Mouse (Mus musculus) stomach, postnatal 0 days (tissue): ENCODE results near the gene Gmds. TPM values are rescaled to one million over a fixed set of nuclear protein-coding genes. Genes with fewer than 3 reads are reported as not detected.

Experiments
- ATAC-seq: fragments of 200-750 bp; cut with Nextera tagmentation; 2 replicates; pipeline ENCODE4 v1.8.0; 2017; ENCODE audit not compliant: low FRiP score, low TSS enrichment
- DNase-seq: peaks from one replicate; pipeline ENCODE4 v3.0.0-alpha.2; 2016; ENCODE audit warnings: low spot score
- H3K27ac ChIP-seq: fragments of 300-500 bp; sonication (generic); replicated peaks from 2 replicates; pipeline ENCODE4 v1.5.1; 2014; ENCODE audit warnings: mild to moderate bottlenecking, control low read depth
- H3K27me3 ChIP-seq: fragments of 300-500 bp; sonication (generic); 2 replicates; pipeline ENCODE4 v1.6.1; 2014; ENCODE audit warnings: low read length; ENCODE audit not compliant: control insufficient read depth, insufficient read depth
- H3K36me3 ChIP-seq: fragments of 300-500 bp; sonication (generic); 2 replicates; pipeline ENCODE4 v1.6.1; 2014; ENCODE audit warnings: low read length, mixed read lengths; ENCODE audit not compliant: control insufficient read depth, insufficient read depth
- H3K4me1 ChIP-seq: fragments of 300-500 bp; sonication (generic); replicated peaks from 2 replicates; pipeline ENCODE4 v1.6.1; 2014; ENCODE audit warnings: antibody characterized with exemption; ENCODE audit not compliant: control insufficient read depth, insufficient read depth
- H3K4me2 ChIP-seq: fragments of 300-500 bp; sonication (generic); replicated peaks from 2 replicates; pipeline ENCODE4 v1.6.1; 2014; ENCODE audit warnings: low read depth, mild to moderate bottlenecking, control low read depth, moderate library complexity
- H3K4me3 ChIP-seq: fragments of 300-500 bp; sonication (generic); 2 replicates; pipeline ENCODE4 v1.5.1; 2014; ENCODE audit warnings: low read depth, low read length, control low read depth
- H3K9ac ChIP-seq: fragments of 300-500 bp; sonication (generic); 2 replicates; pipeline ENCODE4 v1.6.1; 2014; ENCODE audit warnings: mild to moderate bottlenecking, low read length, control low read depth, mixed read lengths
- H3K9me3 ChIP-seq: fragments of 300-500 bp; sonication (generic); 2 replicates; pipeline ENCODE4 v1.6.1; 2016; ENCODE audit warnings: low read length; ENCODE audit not compliant: control insufficient read depth
- CTCF ChIP-seq: IDR thresholded peaks from 2 replicates; pipeline ENCODE4 v1.5.1; 2016; ENCODE audit warnings: antibody characterized with exemption, low read depth, mild to moderate bottlenecking, moderate library complexity
- EP300 ChIP-seq: optimal IDR thresholded peaks from 2 replicates; pipeline ENCODE3; 2016; ENCODE audit warnings: antibody characterized with exemption
- WGBS: fragments of 180-500 bp; shearing (Covaris S2); extraction: QIAGEN DNeasy Blood & Tissue Kit; methylation state at CpG from one replicate; pipeline ENCODE4 v1.1.7; 2014; 5-methylcytosine and 5-hydroxymethylcytosine counted together
- polyA plus RNA-seq: library from polyadenylated mRNA; unstranded; fragments of >200 nt; fragmentation: Nextera tagmentation; extraction: Ambion mirVana; gene quantifications from 2 replicates; pipeline ENCODE4 v1.2.1, GENCODE M21; 2015

Gene Gmds
- polyA plus RNA-seq, 1 experiment from 2014 or later = 102 TPM

DNA sequence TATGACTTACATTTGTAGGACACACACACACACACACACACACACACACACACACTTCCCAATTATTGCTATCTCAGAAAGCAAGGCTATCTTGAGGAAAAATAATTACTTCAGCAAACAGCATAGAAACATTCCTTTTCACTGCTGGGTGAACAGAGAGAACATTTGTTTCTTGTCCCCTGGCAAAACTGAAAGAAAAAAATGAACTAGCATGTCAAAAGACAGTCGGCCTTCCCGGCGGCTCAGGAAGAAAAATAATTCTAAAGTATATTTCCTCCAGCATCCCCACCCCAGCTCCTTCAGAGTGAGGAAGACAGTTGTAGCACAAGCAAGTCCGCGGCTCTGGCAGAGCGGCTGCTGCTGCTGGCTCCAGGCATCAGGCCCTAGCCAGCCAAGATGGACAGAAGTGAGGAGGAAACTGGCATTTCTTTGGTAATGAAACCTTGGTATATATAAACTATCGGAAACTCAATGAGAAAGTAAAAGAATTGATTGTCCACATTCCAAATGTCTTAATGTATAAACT is 330.4 kb downstream of the Gmds start:
- Histone ChIP-seq H3K4me3 (no peak overlapping the region), H3K36me3 (no peaks in the 10 kb centered on the region), H3K4me2 (peak overlapping the region; percentile 33; the same call in 1 of the 2 replicates), H3K9me3 (no peaks in the 10 kb centered on the region), H3K27ac (0 out of 2 replicates have a peak overlapping the region, but pooled peaks have one; percentile 40), H3K9ac (no peak overlapping the region), H3K4me1 (no peaks in the 10 kb centered on the region), H3K27me3 (no peaks in the 10 kb centered on the region)
- 23% methylated on average over 7 of the region's 7 CpGs for WGBS
- TF ChIP-seq CTCF (no peak), EP300 (no peak)
- ATAC-seq (no peak), DNase-seq (no peak)

DNA sequence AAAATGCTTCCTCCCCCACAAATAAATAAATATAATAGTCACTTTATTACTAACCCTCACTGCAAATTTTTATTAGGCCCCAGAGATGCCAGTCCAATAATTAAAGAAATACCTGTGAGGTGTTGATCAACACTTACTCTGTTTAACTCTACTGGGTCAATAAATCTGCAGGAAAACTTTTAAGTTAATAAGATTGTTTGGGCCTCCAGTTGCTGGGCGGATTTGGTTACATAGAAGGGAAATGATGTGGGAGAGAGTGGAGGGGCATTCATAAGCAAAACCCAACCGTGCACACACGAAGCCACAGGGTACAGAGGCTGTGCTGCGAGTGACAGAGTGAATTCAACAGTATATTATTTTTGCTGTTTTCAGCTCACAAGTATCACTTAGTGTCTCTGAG is 345.1 kb downstream of the Gmds start:
- no peak for ATAC-seq
- WGBS = 82% methylated on average over 4 of the region's 4 CpGs
- TF ChIP-seq EP300 = no peak
- TF ChIP-seq CTCF = no peak
- H3K9me3 ChIP-seq = no peaks in the 10 kb centered on the region
- DNase-seq = no peak
- no peaks in the 10 kb centered on the region; the same call in 1 of the 2 replicates for H3K4me1 ChIP-seq
- no peak overlapping the region for H3K4me2 ChIP-seq
- H3K4me3 ChIP-seq = no peak overlapping the region
- H3K36me3 ChIP-seq = no peaks in the 10 kb centered on the region
- no peak overlapping the region for H3K27ac ChIP-seq
- no peaks in the 10 kb centered on the region for H3K27me3 ChIP-seq
- no peak overlapping the region for H3K9ac ChIP-seq

DNA sequence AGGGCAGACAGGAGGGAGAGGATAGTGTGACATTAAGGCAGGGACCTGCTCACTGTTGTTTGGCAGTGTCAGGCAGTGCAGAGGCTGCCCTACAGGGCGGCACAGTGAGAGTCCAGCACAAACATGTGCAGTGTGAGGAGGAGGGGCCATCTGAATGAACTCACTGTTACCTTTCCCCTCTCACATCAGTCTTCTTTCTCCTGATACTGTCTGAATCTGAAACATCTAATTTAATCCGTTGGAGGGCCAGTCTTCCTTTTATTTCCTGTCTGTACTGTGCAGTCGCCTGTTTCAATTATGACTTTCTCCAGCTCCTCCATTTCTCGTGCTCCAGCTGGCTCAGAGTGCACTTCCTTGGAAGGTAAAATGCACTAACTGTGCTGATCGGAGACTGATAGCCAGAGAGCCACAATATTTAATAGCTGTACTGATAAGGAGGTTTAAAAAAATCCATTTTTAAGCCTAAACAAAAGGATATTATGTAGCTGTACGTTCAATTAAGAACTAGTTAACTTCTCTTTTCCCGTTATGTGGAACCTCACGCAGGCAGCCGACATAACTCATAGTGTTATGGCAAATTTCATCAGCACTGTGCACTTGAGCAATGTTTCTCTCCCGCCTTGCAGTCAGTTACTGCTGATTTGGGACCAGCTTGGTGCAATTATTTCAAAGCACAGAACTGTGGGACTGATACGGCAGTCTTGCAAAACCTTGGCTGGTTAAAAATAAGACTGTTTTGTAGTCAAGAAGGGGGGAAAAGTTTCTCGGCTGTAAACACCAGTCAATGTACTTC is 345.9 kb downstream of the Gmds start:
- DNase-seq = peak; percentile 24

DNA sequence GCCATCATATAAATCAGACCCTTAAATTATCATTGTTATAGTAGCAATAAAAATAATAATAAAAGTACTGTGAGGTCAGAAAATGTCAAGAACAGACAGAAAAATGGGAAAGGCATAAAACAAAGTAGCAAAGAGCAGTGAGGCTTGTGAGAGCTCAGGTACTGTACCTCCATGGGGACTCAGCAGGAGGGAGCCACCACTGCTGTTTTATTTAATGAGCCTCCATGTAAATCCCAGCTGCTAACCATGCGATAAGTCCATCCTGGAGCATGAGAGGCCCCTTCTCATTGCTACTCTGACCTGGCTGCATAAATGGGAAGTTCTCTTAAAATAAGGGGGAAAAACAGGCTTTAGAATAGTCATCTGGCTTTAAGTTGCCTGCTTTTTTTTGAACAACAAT is 357.3 kb downstream of the Gmds start:
- Histone ChIP-seq H3K27ac (no peak overlapping the region), H3K9ac (no peak overlapping the region), H3K4me2 (no peak overlapping the region), H3K36me3 (no peaks in the 10 kb centered on the region), H3K9me3 (no peaks in the 10 kb centered on the region), H3K27me3 (no peaks in the 10 kb centered on the region), H3K4me1 (no peaks in the 10 kb centered on the region), H3K4me3 (no peak overlapping the region)
- no peak for ATAC-seq
- DNase-seq = no peak
- TF ChIP-seq CTCF = no peak
- 100% methylated on average over 1 of the region's 1 CpGs for WGBS

More for the DNA sequence above, 345.9 kb downstream of the Gmds start:
- H3K4me2 ChIP-seq = peak overlapping the region; percentile 23; the same call in 1 of the 2 replicates
- H3K9me3 ChIP-seq = no peaks in the 10 kb centered on the region
- no peak overlapping the region for H3K27ac ChIP-seq
- no peak overlapping the region for H3K4me3 ChIP-seq
- no peak for TF ChIP-seq CTCF
- no peak for TF ChIP-seq EP300
- no peaks in the 10 kb centered on the region for H3K36me3 ChIP-seq
- H3K9ac ChIP-seq = no peak overlapping the region
- H3K27me3 ChIP-seq = no peaks in the 10 kb centered on the region
- ATAC-seq = no peak
- 26% methylated on average over 12 of the region's 12 CpGs for WGBS
- no peaks in the 10 kb centered on the region; the same call in 1 of the 2 replicates for H3K4me1 ChIP-seq

DNA sequence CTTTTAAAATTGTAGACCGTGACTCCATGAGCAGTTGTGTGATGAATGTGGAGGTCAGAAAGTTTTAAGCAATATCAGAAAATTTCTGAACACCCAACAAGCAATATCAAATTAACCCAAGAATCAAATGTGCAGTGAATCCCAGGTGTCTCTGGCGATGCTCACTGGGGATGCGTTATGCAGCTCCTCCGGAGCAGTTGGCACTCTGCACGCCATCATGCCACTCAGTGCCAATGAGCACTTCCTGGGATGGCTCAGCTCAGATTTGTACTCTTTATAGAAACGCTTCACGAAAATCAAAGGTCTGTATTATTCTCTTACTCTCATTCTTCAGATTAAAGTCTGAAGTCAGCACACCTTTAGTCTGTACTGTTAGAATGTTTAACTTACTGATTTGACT is 360.4 kb downstream of the Gmds start:
- Histone ChIP-seq H3K4me2 (no peak overlapping the region), H3K4me1 (no peaks in the 10 kb centered on the region), H3K36me3 (no peaks in the 10 kb centered on the region), H3K4me3 (no peak overlapping the region), H3K9me3 (no peaks in the 10 kb centered on the region), H3K27me3 (no peaks in the 10 kb centered on the region), H3K9ac (no peak overlapping the region), H3K27ac (no peak overlapping the region)
- DNase-seq (no peak), ATAC-seq (no peak)
- TF ChIP-seq EP300 (no peak), CTCF (no peak)
- WGBS = 95% methylated on average over 7 of the region's 7 CpGs
